Mouse (Mus musculus): ENCODE data around the gene Tardbp.

- TF ChIP-seq CTCF (IDR thresholded peaks at IDR 0.05; ENCODE audit: borderline replicate concordance, insufficient read depth, low read depth, low read length), result no peak
- TF ChIP-seq POLR2A (IDR thresholded peaks at IDR 0.05; ENCODE audit: borderline replicate concordance, insufficient read depth, low read length), result no peak
Measured at GRCm38 (mm10) chr4:148562676-148563075, 64.1 kb downstream of the Tardbp start.

Data from cerebellum, adult 2 months (tissue).